Mouse (Mus musculus): ENCODE measurements at regions not wholly inside any gene's neighbourhood (a gene's known extent, or its start where the extent isn't known, plus 50 kb on each side); places are given as distances from the start of the nearest gene placed in this dataset.

DNA sequence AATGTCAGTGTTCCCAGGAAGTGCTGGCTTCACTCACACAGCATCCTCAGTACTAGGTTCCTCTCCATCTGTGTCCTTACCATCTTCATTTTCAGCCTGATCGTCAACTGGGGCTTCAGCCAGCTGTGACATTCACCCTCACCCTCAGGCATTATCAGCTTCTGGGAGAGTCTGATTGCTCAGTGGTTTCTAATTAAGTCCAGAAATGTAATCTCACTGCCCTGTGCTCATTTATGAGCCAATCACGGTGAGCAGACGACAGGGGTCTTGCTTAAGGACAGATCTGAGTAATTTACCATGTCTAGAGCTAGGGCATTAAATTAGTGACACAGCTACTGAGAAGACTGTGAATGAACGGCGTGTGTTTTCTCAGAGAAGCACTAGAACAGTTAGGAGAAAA, 260.8 kb downstream of the Tle4 start:
- no peak for DNase-seq (ENCODE audit: extremely low spot score, low read depth, low spot score)

- no peak for DNase-seq (ENCODE audit: extremely low spot score, low read depth, low spot score)
Measured at GRCm38 (mm10) chr19:14340759-14341158, 257.1 kb downstream of the Tle4 start.

- no peak for DNase-seq (ENCODE audit: extremely low spot score, low read depth, low spot score)
Measured at GRCm38 (mm10) chr19:14343890-14344289, 254.0 kb downstream of the Tle4 start.

DNA sequence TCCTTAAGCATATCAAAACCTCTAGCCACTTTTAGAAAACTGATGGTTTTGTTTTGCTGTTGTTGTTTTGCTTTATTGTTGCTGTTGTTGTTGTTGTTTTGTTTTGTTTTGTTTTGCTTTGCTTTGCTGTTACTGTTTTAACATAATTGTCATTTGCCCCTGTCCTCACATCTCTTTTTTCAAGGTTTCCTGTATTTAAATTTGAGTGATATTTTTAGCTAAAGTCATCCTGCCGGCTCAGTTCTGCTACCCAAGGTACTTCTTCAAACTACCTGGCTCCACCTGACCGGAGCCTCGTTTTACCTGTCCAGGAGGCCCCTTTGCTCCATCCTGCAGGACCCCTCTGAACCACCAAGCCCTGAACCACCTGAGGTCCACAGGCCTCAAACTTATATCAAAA, 253.4 kb downstream of the Tle4 start:
- no peak for DNase-seq (ENCODE audit: extremely low spot score, low read depth, low spot score)

- DNase-seq (ENCODE audit: extremely low spot score, low read depth, low spot score) = no peak
Measured at GRCm38 (mm10) chr19:14347026-14347425, 250.8 kb downstream of the Tle4 start.

DNA sequence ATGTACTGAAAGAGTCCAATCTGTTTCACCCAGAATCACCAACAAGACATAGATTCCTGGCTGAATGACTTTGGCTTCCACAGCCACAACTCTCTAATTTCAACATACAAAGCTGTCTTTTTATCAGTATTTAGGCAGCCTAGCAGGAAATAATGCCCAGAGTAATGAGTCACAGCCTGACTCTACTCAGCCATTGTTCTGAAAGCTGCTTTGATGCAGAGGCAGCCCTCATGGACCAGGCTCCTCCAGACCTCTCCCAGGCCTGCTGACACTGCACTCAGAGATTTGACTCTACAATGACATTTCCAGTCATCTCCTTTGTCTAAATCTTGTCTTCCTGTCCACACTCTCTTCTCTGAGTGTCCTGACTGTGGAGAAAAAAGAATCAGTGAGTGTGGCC, 250.4 kb downstream of the Tle4 start:
- no peak for DNase-seq (ENCODE audit: extremely low spot score, low read depth, low spot score)

DNA sequence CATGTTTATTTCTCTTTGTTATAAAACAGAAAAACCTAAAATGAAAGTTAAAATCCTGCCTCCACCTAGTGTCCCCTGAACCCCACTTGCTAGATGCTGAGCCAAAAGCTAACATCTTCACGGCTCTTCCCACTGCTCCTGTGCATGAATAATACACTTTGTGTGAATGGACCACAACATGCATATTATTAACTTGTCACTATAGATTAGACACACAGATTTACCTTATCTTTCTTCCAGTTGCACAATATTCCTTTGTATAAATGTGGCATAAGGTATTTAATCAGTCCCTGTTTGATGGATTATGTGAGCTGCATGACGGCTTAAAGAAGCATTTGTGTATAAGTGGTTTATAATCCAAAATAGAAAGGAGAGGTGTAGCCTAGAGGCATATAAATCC, 248.1 kb downstream of the Tle4 start:
- DNase-seq (ENCODE audit: extremely low spot score, low read depth, low spot score) = no peak

DNA sequence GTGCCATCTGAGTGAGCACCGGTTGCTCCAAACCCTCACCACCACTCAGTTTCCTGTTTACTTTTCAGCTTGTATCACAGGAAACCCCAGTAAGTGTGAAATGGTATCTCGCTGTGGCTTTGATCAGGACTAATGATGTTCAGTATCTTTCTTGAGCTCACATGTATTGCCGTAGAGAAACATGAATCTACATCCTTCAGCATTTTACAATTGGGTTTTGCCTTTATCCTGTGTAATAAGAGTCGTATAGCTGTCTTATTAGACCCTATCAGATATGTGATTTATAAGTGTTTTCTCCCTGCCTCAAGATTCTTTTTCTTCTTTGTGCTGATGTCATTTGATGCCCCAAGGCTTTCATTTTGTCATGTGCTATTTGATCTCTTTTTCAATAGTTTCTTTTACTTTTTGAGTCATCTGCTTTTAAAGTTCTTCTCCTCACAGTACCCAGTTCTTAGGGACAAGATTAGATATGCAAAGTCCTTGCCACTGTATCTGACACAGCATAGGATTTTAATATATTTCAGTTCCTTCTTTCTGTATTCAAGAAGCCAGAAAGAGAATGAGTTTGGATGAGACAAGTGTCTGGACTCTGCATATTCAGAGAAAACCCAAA, 246.0 kb downstream of the Tle4 start:
- no peak for DNase-seq (ENCODE audit: extremely low spot score, low read depth, low spot score)

GRCm38 (mm10) chr19:14352551-14352950, 245.3 kb downstream of the Tle4 start:
- no peak for DNase-seq (ENCODE audit: extremely low spot score, low read depth, low spot score)

DNA sequence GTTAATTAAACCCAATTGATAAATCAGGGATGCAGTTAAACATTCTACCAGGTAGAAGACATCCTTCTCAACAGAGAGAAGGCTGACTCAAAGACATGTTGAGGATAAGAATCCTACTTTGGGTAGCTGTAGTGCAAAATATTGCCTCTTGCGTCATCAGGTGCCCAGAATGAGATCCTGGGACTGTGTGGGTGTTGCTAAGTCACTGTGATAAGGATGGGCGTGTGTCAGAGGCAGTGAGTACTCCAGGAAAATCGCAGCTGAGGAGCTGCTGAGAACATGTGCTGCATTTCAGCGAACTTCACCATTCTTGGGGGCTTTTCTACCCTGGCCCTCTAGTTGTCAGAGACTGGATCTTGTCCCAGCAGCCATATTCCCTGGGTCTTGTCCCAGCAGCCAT, 244.7 kb downstream of the Tle4 start:
- DNase-seq (ENCODE audit: extremely low spot score, low read depth, low spot score) = no peak

- DNase-seq (ENCODE audit: extremely low spot score, low read depth, low spot score) = no peak
Measured at GRCm38 (mm10) chr19:14355128-14355527, 242.7 kb downstream of the Tle4 start.

GRCm38 (mm10) chr19:14355946-14356345, 241.9 kb downstream of the Tle4 start:
- no peak for DNase-seq (ENCODE audit: extremely low spot score, low read depth, low spot score)

DNA sequence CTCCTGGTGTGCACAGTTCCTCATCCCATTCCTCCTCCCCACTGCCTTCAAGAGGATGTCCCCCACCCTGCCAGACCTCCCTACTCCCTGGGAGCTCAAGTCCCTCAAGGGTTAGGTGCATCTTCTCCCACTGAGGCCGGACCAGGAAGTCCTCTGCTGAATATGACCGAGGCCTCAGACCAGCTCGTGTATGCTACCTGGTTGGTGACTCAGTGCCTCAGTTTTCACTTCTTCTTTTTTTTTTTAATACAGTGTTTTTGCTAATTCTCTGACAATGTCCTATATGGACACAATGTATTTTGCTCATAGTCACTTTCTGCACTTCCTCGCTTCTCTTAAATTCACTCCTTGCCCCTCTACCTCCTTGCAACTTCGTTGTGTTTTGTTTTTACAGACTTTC, 237.2 kb downstream of the Tle4 start:
- DNase-seq (ENCODE audit: extremely low spot score, low read depth, low spot score) = no peak

GRCm38 (mm10) chr19:14369098-14369604, 228.7 kb downstream of the Tle4 start:
- DNase-seq (ENCODE audit: extremely low spot score, low read depth, low spot score) = no peak

GRCm38 (mm10) chr19:14371360-14371759, 226.5 kb downstream of the Tle4 start:
- no peak for DNase-seq (ENCODE audit: extremely low spot score, low read depth, low spot score)

GRCm38 (mm10) chr19:14373996-14374395, 223.9 kb downstream of the Tle4 start:
- DNase-seq (ENCODE audit: extremely low spot score, low read depth, low spot score) = no peak

DNA sequence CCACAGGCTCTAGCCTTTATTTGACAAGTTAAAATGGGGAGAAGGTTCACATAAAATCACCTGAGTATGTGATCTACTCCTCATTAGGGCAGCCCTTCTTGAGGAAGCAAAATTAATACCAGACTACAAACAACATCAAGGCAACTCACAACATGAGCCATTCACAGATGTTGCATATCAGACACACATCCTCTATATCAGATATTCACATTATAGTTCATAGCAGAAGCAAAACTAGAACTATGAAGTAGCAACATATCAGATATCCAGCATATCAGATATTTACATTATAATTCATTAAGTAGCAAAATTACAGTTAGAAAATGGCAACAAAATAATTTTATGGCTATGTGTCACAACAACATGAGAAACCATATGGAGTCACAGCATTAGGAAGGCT, 217.0 kb downstream of the Tle4 start:
- DNase-seq (ENCODE audit: extremely low spot score, low read depth, low spot score) = no peak

DNA sequence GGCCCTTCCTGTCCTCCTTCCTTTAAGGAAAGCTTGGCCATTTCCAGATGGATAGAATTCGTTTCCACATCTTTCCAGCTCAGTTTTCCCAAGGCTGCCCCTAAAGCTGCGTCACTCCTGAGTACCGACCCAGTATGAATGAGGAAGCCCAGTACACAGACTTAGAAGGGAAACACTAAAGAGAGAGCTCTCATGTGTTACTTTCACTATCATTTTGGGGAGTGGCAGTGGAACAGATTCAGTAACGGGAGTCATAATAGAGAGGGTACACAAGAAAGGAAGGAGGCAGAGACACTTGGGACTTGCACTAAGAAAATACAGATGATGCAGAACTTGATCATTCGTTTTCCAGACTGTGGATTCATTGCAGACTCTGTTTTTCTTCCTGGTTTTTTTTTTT, 210.1 kb downstream of the Tle4 start:
- DNase-seq (ENCODE audit: extremely low spot score, low read depth, low spot score) = no peak

DNA sequence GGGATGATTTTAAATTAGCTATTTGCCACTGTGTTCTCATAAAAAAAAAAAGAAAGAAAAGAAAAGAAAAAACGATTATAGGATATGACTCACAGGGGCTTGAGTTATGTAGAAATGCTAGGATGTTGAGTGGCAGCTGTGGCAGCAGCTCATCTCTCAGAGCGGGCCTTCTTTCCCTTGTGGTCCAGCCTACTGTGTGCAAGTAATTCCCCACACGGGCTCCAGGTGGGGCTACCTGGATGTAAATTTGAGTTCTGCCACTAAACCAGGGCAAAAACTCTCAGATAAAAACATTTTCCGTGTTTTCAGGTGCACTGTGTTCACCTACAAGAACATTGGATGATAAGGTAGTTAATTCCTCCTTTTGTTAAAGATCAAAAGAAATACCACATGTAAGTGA, 209.3 kb downstream of the Tle4 start:
- no peak for DNase-seq (ENCODE audit: extremely low spot score, low read depth, low spot score)

GRCm38 (mm10) chr19:14389881-14390837, 207.7 kb downstream of the Tle4 start:
- DNase-seq (ENCODE audit: extremely low spot score, low read depth, low spot score) = no peak

DNA sequence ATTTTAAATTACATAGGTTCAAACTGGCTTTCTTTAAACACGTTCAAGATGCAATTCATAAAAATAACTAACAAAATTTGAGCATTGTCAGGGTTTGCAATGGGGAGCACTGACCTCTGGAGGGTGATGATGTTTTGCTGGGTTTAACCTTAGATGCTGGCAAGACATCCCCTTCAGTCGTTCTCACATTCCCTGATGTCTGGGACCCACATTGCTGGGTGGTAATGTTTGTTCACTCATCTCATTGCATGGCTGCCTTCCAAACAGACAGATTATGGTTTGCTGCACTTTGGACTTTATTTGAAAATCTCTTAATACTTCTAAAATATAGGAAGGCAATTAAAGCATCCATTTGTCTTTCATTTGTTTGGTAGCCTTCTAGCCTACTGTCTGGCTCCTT, 206.9 kb downstream of the Tle4 start:
- DNase-seq (ENCODE audit: extremely low spot score, low read depth, low spot score) = no peak

Measured in hindlimb bud, embryonic 11.5 days (tissue).